Mouse (Mus musculus) embryonic stem cell, embryonic (primary cell): ENCODE data around the gene Tpcn2.

Source experiments
- CTCF ChIA-PET, 4 experiments: fragments of 300-600 bp in 2 of 4; fragments of 350-600 bp in 2 of 4; sonication (Branson Sonifier 250); formaldehyde crosslinking; loops; one replicate each; lab custom pipeline; 2022; ENCODE audit warnings: inconsistent platforms in 2 of 4; lab: Charles Lee
- POLR2A ChIA-PET, 4 experiments: fragments of 300-600 bp in 2 of 4; fragments of 350-600 bp in 2 of 4; sonication (Branson Sonifier 250); formaldehyde crosslinking; loops; one replicate each; lab custom pipeline; 2022; ENCODE audit warnings: antibody characterized with exemption in 4 of 4, inconsistent platforms in 1 of 4; lab: Charles Lee

Tpcn2 gene

DNA sequence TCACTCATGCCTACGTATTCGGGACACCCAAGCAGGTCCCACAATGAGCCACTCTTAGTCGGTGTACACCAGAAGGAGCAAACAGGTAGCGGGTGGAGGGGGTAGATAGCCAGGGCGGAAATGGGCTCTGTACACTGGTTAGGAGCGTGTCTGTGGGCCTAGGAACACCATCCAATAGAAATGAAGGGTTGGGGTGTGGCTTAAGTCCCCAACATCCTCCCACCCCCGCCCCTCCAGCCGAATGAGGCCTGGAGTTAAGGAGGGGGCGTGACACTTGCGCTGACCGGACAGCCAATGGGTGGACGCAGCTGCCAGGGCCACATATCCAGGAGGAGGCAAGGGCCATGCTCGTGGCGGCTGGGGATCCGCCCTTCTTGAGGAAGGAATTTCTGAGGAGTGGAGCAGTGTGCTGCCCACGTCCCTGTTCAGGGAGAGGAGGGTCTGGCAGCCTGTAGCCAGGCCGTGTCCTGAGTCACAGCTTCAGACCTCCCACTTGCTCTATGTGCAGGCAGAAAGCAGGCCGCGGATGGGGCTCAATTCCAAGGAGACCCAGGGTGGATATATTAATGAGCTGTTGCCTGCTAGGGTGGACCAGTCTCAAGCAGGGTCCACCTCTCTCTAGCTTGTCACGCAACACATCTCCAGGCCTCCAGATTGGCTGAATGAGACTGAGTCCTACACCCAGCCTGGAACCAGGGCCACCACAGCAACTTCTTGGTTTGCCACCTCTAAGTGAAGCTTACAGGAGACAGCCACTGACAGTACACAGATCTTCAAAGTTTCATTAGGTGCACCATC, 18.9 kb upstream of the Tpcn2 start:
- ChIA-PET POLR2A (interaction anchor here in 3 of 4 experiments (0.6 to 2.4 kb wide), 22 partner anchors 8 to 412 kb away, joined by 3 to 18 read pairs (median 4); partner anchors contain the start of genes Tpcn2 (in 2 of the 3) and Mrgprd (in 1 of the 3)), CTCF (interaction anchor here in 3 of 4 experiments (0.5 to 1.6 kb wide), 12 partner anchors 7 to 50 kb away, joined by 3 to 8 read pairs (median 4); partner anchors contain the start of gene Tpcn2 (in 2 of the 3))

DNA sequence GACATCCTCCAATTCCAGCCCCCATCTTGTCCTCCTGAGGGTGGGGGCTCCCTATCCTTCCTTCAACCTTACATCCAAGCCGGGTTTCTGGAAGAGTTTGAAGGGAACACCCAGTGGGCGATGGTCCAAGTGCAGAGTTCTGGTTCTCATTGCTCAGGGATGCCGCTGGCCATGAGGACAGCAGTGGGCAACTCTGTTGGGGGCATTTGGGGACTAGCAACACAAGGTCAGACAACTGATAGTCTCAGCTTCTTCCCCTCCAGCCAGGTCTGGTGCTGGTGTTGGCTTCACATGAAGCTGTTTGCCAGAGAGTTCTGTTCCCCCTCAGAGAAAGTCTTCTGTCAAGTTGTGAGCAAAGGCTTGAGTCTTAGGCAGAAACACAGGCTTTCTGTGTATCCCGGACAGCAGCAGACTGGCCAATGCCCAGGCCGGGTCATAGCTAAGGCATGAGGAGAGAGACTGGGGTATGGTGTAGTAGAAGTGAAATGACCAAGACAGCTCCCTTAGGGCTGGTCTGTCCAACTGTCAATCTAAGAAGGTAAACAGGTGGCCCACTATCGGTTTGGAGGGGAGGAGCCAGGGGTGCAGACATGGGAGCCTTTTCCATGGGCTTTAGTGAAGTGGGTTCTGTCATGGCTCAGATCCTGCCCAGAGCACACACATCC, 17.7 kb upstream of the Tpcn2 start:
- ChIA-PET POLR2A (interaction anchor here in 3 of 4 experiments (0.6 to 2.4 kb wide), 9 partner anchors 13 to 362 kb away, joined by 3 to 18 read pairs (median 4); partner anchors contain the start of genes Tpcn2 (in 3 of the 3) and Mrgprd (in 1 of the 3)), CTCF (interaction anchor here in 2 of 4 experiments (1.3 to 2.2 kb wide), 5 partner anchors 12 to 49 kb away, joined by 3 to 5 read pairs (median 4); partner anchors contain the start of gene Tpcn2 (in 2 of the 2))

DNA sequence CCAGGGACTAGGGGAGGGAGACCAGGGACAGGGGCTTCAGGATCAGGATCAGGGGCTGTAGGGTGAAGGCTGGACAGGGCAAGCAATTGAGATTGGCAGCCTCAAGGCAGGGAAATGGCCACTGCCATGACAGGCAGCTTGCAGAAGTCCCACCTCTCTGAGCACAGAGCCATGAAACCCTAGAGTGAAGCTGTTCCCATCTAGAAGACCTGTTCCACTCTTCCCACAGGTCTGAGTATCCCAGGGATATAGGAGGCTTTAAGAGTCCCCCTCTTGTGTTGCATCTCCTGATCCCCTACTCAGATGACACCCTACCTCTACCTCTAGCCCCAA, 17.2 kb upstream of the Tpcn2 start:
- CTCF ChIA-PET = interaction anchor here in 2 of 4 experiments (1.0 to 2.2 kb wide), 5 partner anchors 11 to 48 kb away, joined by 3 to 9 read pairs (median 4); partner anchors contain the start of gene Tpcn2 (in 1 of the 2)
- POLR2A ChIA-PET = interaction anchor here in 2 of 4 experiments (0.9 to 2.0 kb wide), 4 partner anchors 14 to 362 kb away, joined by 3 to 8 read pairs (median 4); partner anchors contain the start of gene Tpcn2 (in 1 of the 2)

DNA sequence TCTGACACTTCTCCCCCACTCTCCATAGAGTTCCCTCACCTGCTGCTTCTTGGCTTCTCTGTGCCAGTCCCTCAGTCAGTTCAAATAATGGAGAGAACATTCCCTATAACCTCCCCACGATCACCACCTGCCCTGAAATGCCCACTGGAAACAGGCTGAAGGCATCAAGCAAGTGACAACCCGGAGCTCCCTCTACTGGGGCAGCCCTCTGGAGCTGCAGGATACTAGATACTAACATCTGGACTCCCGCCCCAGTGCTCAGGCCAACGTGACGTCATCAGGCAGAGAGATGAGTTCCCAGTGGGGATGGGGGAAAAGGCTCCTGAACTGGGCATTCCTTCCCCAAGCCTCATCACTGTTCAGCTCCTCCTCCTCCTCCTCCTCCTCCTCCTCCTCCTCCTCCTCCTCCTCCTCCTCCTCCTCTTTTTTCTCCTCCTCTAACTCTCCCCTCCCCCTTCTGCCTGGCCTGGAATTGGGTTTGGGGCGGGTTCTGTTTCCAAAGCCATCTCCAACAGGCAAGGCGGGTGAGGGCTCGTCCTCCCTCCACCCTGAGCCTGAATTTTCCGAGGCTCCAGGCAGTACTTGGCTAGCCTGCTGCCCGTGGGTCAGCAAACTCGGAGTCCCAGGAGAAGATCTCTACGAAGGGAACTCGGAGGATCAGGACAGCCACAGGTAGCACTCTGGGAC, 16.7 kb upstream of the Tpcn2 start, which contains the start of gene Mrgprf:
Mrgprf (plus strand) TSS at position 508 of the 687 bp plus-strand sequence.
- ChIA-PET POLR2A (interaction anchor here in 3 of 4 experiments (0.6 to 1.7 kb wide), 6 partner anchors 17 to 390 kb away, joined by 3 to 5 read pairs (median 3); partner anchors contain the start of gene Tpcn2 (in 1 of the 3)), CTCF (interaction anchor here in 2 of 4 experiments (1.0 to 2.2 kb wide), 4 partner anchors 11 to 48 kb away, joined by 3 to 9 read pairs (median 4); partner anchors contain the start of gene Tpcn2 (in 1 of the 2))

DNA sequence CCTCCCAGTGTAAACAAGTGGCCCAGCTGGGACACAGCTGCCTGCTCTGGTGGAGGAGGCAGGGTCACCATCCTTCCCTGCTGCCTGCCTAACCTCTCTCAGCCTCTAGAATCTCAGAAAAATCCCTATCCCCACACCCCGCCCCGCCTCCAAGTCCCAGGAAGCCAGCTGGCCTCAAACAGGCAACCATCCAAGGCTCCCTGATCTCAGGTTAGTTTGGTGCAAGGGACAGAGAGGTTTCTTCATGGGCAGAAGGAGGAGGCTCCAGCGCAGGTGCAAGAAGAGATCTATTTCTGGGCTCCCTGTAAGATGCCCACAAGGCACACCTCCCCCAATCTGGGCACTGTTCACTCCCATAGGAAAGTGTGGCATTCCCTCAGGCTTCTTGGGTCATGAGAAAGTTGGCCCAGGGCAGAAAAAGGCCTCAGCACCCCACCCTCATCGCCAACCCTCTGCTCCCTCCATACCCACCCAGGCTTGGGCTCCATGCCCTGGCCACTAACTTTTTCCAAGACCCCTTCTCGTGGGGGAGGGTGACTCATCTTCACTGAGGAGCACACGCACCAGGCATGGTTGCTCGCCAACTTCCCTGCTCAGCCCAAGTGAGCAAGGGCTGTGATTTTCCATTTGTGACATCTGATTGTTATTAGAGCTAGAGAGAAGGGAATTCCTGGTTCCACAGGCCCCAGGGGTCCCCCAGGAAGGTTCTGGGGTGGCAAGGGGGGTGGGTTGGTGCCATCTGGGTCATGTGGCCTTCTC, 15.9 kb upstream of the Tpcn2 start:
- ChIA-PET POLR2A (interaction anchor here in 2 of 4 experiments (0.6 to 1.7 kb wide), 7 partner anchors 15 to 390 kb away, joined by 3 to 6 read pairs (median 3); partner anchors contain the start of genes Mrgprd (in 1 of the 2) and Tpcn2 (in 1 of the 2)), CTCF (interaction anchor here in 2 of 4 experiments (0.7 to 2.2 kb wide), 5 partner anchors 10 to 47 kb away, joined by 3 to 9 read pairs (median 5); partner anchors contain the start of gene Tpcn2 (in 1 of the 2))

DNA sequence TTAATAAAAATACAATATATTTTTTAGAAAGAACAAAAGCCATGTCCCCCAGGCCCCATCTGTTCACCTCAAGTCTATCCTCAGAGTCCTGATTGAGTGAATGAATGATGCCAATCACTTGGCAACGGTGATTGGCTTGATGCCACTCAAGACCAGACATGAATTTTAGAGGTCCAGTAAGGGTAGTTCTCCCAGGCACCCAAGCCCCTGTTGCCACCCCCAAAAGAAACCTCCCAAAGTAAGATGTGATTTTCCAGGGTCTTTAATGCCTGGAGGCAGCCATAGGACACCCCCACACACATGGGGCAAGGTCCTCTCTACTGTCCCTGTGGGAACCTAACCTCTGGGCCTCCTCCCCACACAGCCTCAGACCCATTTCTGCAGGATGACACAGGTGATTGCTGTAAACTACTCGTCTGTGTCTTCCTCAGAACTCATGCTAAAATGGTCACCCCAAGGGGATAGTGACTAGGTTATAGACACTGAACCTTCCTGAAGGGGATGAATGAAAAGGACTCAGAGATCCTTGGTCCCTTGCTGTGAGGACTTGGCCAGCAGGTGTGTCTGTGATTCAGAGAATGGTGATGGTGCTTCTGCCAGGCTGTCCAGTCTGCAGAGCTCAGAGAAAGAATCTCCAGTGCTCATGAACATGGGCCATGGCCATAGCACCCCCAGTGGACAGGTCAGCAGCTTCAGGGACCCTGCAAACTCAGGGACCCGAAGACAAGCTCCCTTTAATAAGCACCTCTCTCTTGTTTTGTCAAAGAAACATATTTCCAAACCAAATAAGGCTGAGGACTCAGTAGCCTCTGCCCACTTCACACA, 15.1 kb upstream of the Tpcn2 start:
- CTCF ChIA-PET = interaction anchor here in 1 of 4 experiments (0.7 to 1.3 kb wide), 3 partner anchors 9 to 39 kb away, joined by 3 to 8 read pairs (median 3); no protein-coding TSS in a partner anchor
- POLR2A ChIA-PET = interaction anchor here in 2 of 4 experiments (0.6 to 1.0 kb wide), 2 partner anchors 16 to 17 kb away, joined by 3 to 6 read pairs; partner anchors contain the start of gene Mrgprd (in 1 of the 2)

DNA sequence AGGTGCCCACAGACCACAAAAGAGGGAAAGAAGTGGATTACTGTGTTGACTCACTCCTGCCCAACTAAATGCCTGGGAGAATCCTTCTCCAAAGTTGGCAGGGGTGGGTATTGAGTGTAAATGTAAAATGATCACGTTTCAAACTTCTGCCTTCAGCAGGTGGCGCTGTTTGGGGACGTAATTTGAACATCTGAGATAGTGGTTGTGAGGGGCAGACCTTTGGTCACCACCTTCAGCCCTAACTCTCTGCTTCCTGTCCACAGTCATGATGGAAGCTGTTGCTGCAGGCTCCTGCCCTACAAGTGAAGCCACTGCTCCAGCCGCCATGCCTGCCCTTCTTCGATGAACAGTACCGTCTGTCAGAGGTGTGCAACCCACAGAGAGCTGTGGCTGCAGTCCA, 10.0 kb upstream of the Tpcn2 start:
- ChIA-PET POLR2A (interaction anchor here in 2 of 4 experiments (0.7 to 2.4 kb wide), 7 partner anchors 9 to 1188 kb away, joined by 3 to 9 read pairs (median 5); partner anchors contain the start of gene Tpcn2 (in 1 of the 2)), CTCF (interaction anchor here in 3 of 4 experiments (0.6 to 2.7 kb wide), 14 partner anchors 9 to 47 kb away, joined by 3 to 19 read pairs (median 4); partner anchors contain the start of gene Tpcn2 (in 2 of the 3))

DNA sequence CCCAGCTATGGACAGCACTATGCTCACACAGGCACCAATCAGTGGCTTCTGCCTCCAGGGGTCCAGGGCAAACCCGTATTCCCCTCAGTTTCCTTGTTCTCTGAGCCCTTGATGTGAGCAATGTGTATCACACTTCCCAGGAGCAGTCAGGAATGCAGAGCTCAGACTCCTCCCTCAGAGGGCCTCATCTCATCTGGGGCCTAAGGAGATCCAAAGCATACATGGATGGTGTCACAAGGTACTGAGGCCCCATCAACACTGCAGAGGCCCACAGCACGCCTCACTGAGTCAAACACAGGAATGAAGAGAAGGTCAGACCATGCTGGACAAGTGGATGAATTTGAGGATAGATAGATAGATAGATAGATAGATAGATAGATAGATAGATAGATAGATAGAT, 8.9 kb upstream of the Tpcn2 start:
- CTCF ChIA-PET = interaction anchor here (0.6 to 2.7 kb wide), 9 partner anchors 9 to 1318 kb away, joined by 3 to 19 read pairs (median 5); partner anchors contain the start of gene Tpcn2 (in 2 of the 4)
- POLR2A ChIA-PET = interaction anchor here in 2 of 4 experiments (0.8 to 1.8 kb wide), 4 partner anchors 9 to 59 kb away, joined by 3 to 9 read pairs (median 3); partner anchors contain the start of gene Tpcn2 (in 1 of the 2)

DNA sequence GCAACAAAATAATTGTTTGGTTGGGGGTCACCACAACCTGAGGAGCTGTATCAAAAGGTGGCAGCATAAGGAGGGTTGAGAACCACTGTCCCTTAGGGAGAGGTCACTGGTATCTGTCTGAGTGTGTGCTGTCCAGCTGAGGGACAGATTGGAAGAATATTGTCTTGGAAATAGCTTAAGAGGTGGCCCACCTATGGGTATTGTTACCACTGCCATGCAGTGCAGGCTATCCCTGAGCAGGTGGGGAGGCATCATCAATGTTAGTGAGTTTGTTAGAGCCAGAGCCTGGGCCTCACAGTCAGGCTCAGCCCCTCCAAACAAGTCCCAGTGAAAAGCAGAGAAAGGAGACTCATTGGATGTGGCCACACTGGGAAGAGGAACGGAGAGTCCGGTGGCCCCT, 8.0 kb upstream of the Tpcn2 start:
- CTCF ChIA-PET = interaction anchor here in 1 of 4 experiments (0.6 to 2.7 kb wide), 3 partner anchors 8 to 356 kb away, joined by 4 to 19 read pairs (median 4); partner anchors contain the start of gene Tpcn2
- POLR2A ChIA-PET = interaction anchor here in 1 of 4 experiments (1.1 to 1.8 kb wide), 3 partner anchors 17 to 58 kb away, joined by 3 to 5 read pairs (median 3); no protein-coding TSS in a partner anchor

DNA sequence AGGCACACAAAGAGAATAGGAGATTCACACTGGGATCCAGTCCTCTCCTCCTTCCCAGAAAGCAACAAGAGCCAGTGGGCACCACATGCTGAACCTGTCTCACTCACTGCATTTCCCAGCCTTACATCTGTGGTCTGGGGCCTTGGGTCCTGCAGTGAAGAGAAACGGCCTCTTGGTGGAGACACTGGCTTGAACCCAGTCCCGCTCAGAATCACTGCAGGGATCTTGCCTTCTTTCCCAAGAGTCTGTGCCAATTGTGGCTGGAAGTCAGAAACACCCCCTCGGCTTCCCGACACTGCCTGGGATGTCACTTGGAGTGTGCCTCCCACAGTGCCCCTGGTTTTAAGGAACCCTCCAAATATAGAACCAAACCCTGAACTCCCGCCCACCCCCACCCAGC, 5.5 kb upstream of the Tpcn2 start:
- POLR2A ChIA-PET = interaction anchor here in 2 of 4 experiments (1.0 kb wide), 2 partner anchors 38 to 42 kb away, joined by 3 read pairs; no protein-coding TSS in a partner anchor
- CTCF ChIA-PET = interaction anchor here in 3 of 4 experiments (0.6 to 1.7 kb wide), 4 partner anchors 10 to 50 kb away, joined by 4 to 8 read pairs (median 5); partner anchors contain the start of gene Mrgprf (in 1 of the 3)

DNA sequence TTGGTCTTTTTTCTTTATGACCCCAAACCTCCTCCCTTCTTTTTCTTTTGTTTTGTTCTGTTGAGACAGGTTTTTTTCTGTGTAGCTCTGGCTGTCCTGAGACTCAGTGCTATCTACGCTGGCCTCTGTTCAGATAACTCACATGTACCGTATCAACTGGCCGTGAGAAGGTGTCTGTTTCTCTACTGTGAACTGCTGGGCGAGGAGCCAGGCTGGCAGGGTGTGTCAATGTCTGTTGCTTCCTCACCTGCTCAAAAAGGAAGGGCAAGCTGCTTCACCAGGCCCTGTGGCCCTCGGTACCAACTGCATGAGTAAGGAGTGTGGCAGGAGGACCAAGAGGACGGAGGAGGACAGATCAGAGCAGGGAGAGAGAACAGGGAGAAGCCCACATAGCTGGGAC, 3.6 kb upstream of the Tpcn2 start:
- POLR2A ChIA-PET = interaction anchor here in 2 of 4 experiments (0.7 to 2.1 kb wide), 3 partner anchors 15 to 25 kb away, joined by 3 to 8 read pairs (median 3); no protein-coding TSS in a partner anchor
- CTCF ChIA-PET = interaction anchor here (0.6 to 1.4 kb wide), 6 partner anchors 12 to 34 kb away, joined by 3 to 6 read pairs (median 3); no protein-coding TSS in a partner anchor

DNA sequence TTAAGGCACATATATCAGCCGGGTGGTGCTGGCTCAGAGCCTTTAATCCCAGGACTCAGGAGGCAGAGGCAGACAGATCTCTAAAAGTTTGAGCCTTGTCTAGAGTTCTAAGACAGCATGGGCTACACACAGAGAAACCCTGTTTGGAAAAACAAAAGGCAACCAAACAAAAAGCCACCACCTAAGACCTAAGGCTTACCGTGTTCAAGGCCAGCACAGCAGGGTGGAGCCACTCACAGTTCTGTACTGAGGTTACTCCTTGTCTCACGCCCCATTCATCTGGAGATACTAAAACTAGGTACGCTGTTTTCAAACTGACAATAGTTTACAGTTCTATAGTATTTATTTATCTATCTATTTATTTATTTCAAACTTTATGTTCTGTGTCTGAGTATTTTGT, 1.7 kb upstream of the Tpcn2 start:
- ChIA-PET CTCF (interaction anchor here in 1 of 4 experiments (0.5 kb wide), 1 partner anchor 429 kb away, joined by 8 read pairs; no protein-coding TSS in a partner anchor), POLR2A (interaction anchor here in 1 of 4 experiments (2.1 kb wide), 1 partner anchor 17 kb away, joined by 8 read pairs; no protein-coding TSS in a partner anchor)

DNA sequence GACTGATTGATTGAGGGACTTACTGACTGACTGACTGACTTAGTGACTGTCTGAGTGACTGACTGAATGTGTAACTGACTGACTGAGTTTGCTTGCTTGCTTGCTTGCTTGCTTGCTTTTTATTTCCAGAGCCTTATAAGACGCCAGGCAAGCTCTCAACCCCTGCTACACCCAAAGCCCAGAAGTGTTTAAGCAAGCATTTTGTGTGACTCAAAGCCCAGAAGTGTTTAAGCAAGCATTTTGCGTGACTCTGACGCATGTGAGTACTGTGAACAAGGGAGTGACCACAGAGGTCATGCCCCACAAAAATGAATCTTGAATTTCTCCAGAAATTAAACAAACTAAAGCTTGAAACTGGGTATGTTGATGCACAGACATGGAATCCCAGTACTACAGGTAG, 482 bp upstream of the Tpcn2 start:
- CTCF ChIA-PET = interaction anchor here (0.5 to 1.6 kb wide), 35 partner anchors 9 to 1819 kb away, joined by 3 to 29 read pairs (median 4); partner anchors contain the start of genes Ccnd1 (in 1 of the 4) and Mrgprf (in 1 of the 4)
- POLR2A ChIA-PET = interaction anchor here in 3 of 4 experiments (0.5 to 2.3 kb wide), 55 partner anchors 9 to 1454 kb away, joined by 3 to 18 read pairs (median 4); partner anchors contain the start of genes Ccnd1 (in 2 of the 3), Cttn (in 1 of the 3), Fadd (in 1 of the 3) and LTO1 (in 1 of the 3)

DNA sequence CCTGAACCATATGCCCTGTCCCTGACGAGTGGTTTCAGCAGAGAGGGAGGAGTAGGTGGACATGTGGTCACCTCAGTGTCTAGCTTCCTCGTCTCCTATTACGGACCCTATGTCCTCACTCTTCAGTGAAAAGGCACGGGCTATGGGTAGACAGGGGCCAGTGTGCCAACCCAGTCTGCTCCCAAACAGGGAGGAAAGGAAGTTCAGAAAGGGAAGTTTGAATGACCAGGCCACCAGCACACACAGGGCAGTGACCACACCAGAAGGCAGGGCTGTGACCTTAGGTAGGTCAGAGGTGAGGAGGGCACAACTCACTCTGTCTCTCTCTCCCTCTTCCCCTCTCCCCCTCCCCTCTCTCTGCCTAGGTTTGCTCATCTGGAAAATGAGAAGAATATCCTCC, 770 bp downstream of the Tpcn2 start:
- CTCF ChIA-PET = interaction anchor here in 3 of 4 experiments (1.1 to 1.6 kb wide), 6 partner anchors 10 to 57 kb away, joined by 3 to 19 read pairs (median 3); no protein-coding TSS in a partner anchor
- POLR2A ChIA-PET = interaction anchor here in 3 of 4 experiments (0.6 to 2.3 kb wide), 13 partner anchors 9 to 449 kb away, joined by 3 to 18 read pairs (median 5); partner anchors contain the start of gene Mrgprf (in 1 of the 3)
